9 mouse cellular contexts compared by ENCODE assay signal in genomic region chr2:156787776-156788105, GRCm38 (mm10). TPM values are rescaled to one million over a fixed set of nuclear protein-coding genes. Genes with fewer than 3 reads are reported as not detected.
DNase-seq lines count a peak whose midpoint lies in the region; ATAC-seq and TF ChIP-seq lines count a peak whose summit lies in the region.
"Had no signal": no experiment of that assay in that cellular context is flagged by ENCODE, and none has a peak within 500 bp of the region (broad histone marks: within the 10 kb centered on the region; RNA-seq: fewer than 3 reads in every experiment).

No protein-coding gene starts in this region.

- no peak for TF ChIP-seq EP300 in ES-Bruce4 (IDR thresholded peaks at IDR 0.05; ENCODE audit: insufficient read depth, low read depth, low read length)

- peaks cover 12% of the 10 kb centered on the region for H3K9me3 ChIP-seq in ES-Bruce4 (replicated peaks; ENCODE audit: control insufficient read depth, insufficient read depth, low read length, poor library complexity, severe bottlenecking)

- intact Hi-C loops in left cerebral cortex, postnatal 36 days (cut with DNase I): no loop called here

- H3K79me2 ChIP-seq in liver, adult 2 months (ENCODE audit: control insufficient read depth, insufficient read depth, low read length): no peaks in the 10 kb centered on the region

- WGBS in cerebellum, adult 2 months: 32% methylated on average over 3 of the region's 3 CpGs
- 44% methylated on average over 3 of the region's 3 CpGs for WGBS in liver, adult 2 months

- H3K9ac ChIP-seq in liver, adult 2 months (ENCODE audit: low read depth, low read length): no peak overlapping the region
- no peak overlapping the region for H3K9ac ChIP-seq in ES-Bruce4 (ENCODE audit: low read depth, poor library complexity, severe bottlenecking)

- no peak for DNase-seq in cerebellum, adult 2 months
- no peak for DNase-seq in cerebellum, adult 11 months
- no peak for DNase-seq in liver, adult 2 months (ENCODE audit: extremely low read depth, low read depth, low spot score)
- no peak for DNase-seq in liver
- no peak for DNase-seq in yolk sac, embryonic 10.5 days (ENCODE audit: low spot score)
- no peak for DNase-seq in left cerebral cortex, postnatal 36 days (ENCODE audit: low spot score in 2 of 2)
- DNase-seq: left cerebral cortex, postnatal 4 days had no signal

- no peak for TF ChIP-seq POLR2A in cerebellum, adult 2 months (IDR thresholded peaks at IDR 0.05; ENCODE audit: borderline replicate concordance, insufficient read depth, low read length)
- TF ChIP-seq POLR2A in liver, adult 2 months (IDR thresholded peaks at IDR 0.05; ENCODE audit: extremely low read depth, insufficient read depth, low read length): no peak
- TF ChIP-seq POLR2A in ES-Bruce4 (IDR thresholded peaks at IDR 0.05; ENCODE audit: insufficient read depth, low read length): no peak

- no peaks in the 10 kb centered on the region for H3K27me3 ChIP-seq in cerebellum, adult 2 months (ENCODE audit: control insufficient read depth, insufficient read depth, low read length)
- no peaks in the 10 kb centered on the region for H3K27me3 ChIP-seq in liver, adult 2 months (ENCODE audit: control insufficient read depth, insufficient read depth, low read length)
- H3K27me3 ChIP-seq in ES-Bruce4 (ENCODE audit: control insufficient read depth, insufficient read depth, low read length, poor library complexity, severe bottlenecking): no peaks in the 10 kb centered on the region

- no peaks in the 10 kb centered on the region for H3K4me1 ChIP-seq in cerebellum, adult 2 months (ENCODE audit: control insufficient read depth, insufficient read depth, low read length)
- H3K4me1 ChIP-seq in liver, adult 2 months (ENCODE audit: control insufficient read depth, insufficient read depth, low read length): no peaks in the 10 kb centered on the region
- no peaks in the 10 kb centered on the region for H3K4me1 ChIP-seq in ES-Bruce4 (ENCODE audit: control insufficient read depth, insufficient read depth, low read length)

- no peaks in the 10 kb centered on the region for H3K36me3 ChIP-seq in liver, adult 2 months (ENCODE audit: control insufficient read depth, insufficient read depth, low read length)
- H3K36me3 ChIP-seq in ES-Bruce4 (ENCODE audit: control insufficient read depth, insufficient read depth, low read length, poor library complexity, severe bottlenecking): no peaks in the 10 kb centered on the region

- peak; percentile 63 for ATAC-seq in megakaryocyte progenitor cell, adult 5-6 weeks (replicated peaks; ENCODE audit: poor library complexity)

- H3K4me3 ChIP-seq in cerebellum, adult 2 months (replicated peaks; ENCODE audit: insufficient read depth, low read depth, low read length): no peak overlapping the region
- no peak overlapping the region for H3K4me3 ChIP-seq in liver, adult 2 months (ENCODE audit: insufficient read depth, low read depth, low read length)
- H3K4me3 ChIP-seq in ES-Bruce4 (ENCODE audit: low read depth, low read length): no peak overlapping the region

- H3K27ac ChIP-seq in cerebellum, adult 2 months (ENCODE audit: insufficient read depth, low read length): no peak overlapping the region
- no peak overlapping the region for H3K27ac ChIP-seq in liver, adult 2 months (replicated peaks; ENCODE audit: insufficient read depth, low read depth, low read length)
- H3K27ac ChIP-seq in ES-Bruce4 (ENCODE audit: insufficient read depth, low read length): no peak overlapping the region

- peak; percentile 69; the same call in 1 of the 2 replicates for TF ChIP-seq CTCF in cerebellum, adult 2 months (IDR thresholded peaks at IDR 0.05; ENCODE audit: borderline replicate concordance, insufficient read depth, low read depth, low read length)
- peak; percentile 23; the same call in 1 of the 2 replicates for TF ChIP-seq CTCF in liver, adult 2 months (IDR thresholded peaks at IDR 0.05; ENCODE audit: low read depth, low read length)
- TF ChIP-seq CTCF in ES-Bruce4 (IDR thresholded peaks at IDR 0.05; ENCODE audit: low read depth, low read length): peak; percentile 23

RNA-seq across cellular contexts. Expression of gene Myl9, which starts 12.5 kb away (rescaled TPM):
- polyA plus RNA-seq in cerebellum, adult 2 months (2012; rRNA removed): 39.2 and 40.0 TPM in 2 replicates
- 5.6 and 6.4 TPM in 2 replicates for total RNA-seq in liver, adult 2 months (2014; rRNA removed)
- 4.6 and 6.1 TPM in 2 replicates for polyA plus RNA-seq in liver, adult 2 months (2012; rRNA removed)
- polyA plus RNA-seq in ES-Bruce4 (2011; ENCODE audit: insufficient read depth, insufficient read length, low read depth, missing spikeins): 9.4 and 20.2 TPM in 2 replicates
- not detected in 2 replicates for total RNA-seq in megakaryocyte progenitor cell, adult 5-6 weeks (2015)
- not detected in 2 replicates for total RNA-seq in megakaryocyte progenitor cell, adult 5-6 weeks (2017)
- total RNA-seq in left cerebral cortex, postnatal 36 days (2021): 10 to 100 TPM; 16.6 to 16.9 TPM

RNA-seq across cellular contexts. Expression of gene Tgif2, which starts 52.1 kb away (rescaled TPM):
- polyA plus RNA-seq in cerebellum, adult 2 months (2012; rRNA removed): 1.8 and 2.3 TPM in 2 replicates
- total RNA-seq in liver, adult 2 months (2014; rRNA removed): 0.28 and 0.67 TPM in 2 replicates
- 0.65 and 0.77 TPM in 2 replicates for polyA plus RNA-seq in liver, adult 2 months (2012; rRNA removed)
- polyA plus RNA-seq in ES-Bruce4 (2011; ENCODE audit: insufficient read depth, insufficient read length, low read depth, missing spikeins): 32.9 and 33.8 TPM in 2 replicates
- 7.2 and 7.9 TPM in 2 replicates for total RNA-seq in megakaryocyte progenitor cell, adult 5-6 weeks (2015)
- total RNA-seq in megakaryocyte progenitor cell, adult 5-6 weeks (2017): 10.7 and 12.5 TPM in 2 replicates
- total RNA-seq in left cerebral cortex, postnatal 36 days (2021): under 1 TPM; 0.61 to 0.76 TPM
